Mouse (Mus musculus): ENCODE results near the gene Gm1043. TPM values are rescaled to one million over a fixed set of nuclear protein-coding genes. Genes with fewer than 3 reads are reported as not detected.

The Gm1043 gene
- total RNA-seq (2023) = 10.1 to 13.2 TPM (median 10.6 TPM) in 4 replicates

GRCm38 (mm10) chr5:37085241-37085640 is at the start of gene Gm1043:
Gene Gm1043 (plus strand): TSS chr5:37085370.

GRCm38 (mm10) chr5:37241651-37242151 is 156.5 kb downstream of the Gm1043 start, which contains the start of gene Crmp1:
Gene Crmp1 (plus strand): TSS chr5:37241940.

Other genes with a start within 250 kb of the Gm1043 start
- gene Ppp2r2c, start 216.9 kb upstream of the Gm1043 start, total RNA-seq (2023) = not detected in 4 replicates
- 5.8 to 6.3 TPM (median 5.9 TPM) in 4 replicates for gene Wfs1, start 96.2 kb upstream of the Gm1043 start, total RNA-seq (2023)
- gene Crmp1, start 156.6 kb downstream of the Gm1043 start, total RNA-seq (2023) = not detected in 4 replicates